Mouse (Mus musculus) CD4-positive, CD25-positive, alpha-beta regulatory T cell, adult 2 months (primary cell): ENCODE results near the gene Serpina3m.
"Not testable (repeated sequence)": the region's sequence is repeated elsewhere in the genome, so short reads cannot be mapped to it uniquely, and the experiment has no call there.

Experiments used
- DNase-seq: peaks from one replicate; pipeline ENCODE4 v3.0.0-alpha.2; 2012; ENCODE audit warnings: low read depth, low spot score

The Serpina3m gene

DNA sequence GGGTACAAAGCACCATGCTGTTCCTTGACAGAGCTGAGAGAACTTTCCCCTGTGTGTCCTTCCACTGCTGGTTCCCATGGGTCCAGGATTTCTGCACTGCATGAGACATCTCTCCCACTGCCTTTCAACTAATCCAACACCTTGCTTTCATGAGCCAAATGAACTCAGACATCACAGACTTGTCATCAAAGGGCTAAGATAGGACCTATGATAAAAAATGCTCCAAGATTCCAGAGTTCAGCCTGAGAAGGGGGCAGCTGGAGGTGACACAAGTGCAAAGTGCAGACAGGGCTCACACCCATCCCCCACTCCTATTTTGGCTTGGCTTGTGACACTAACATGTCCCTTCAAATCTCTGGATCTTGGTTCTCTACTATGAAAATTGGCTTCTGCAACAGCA is 50.2 kb downstream of the Serpina3m start:
- DNase-seq, result no peak

DNA sequence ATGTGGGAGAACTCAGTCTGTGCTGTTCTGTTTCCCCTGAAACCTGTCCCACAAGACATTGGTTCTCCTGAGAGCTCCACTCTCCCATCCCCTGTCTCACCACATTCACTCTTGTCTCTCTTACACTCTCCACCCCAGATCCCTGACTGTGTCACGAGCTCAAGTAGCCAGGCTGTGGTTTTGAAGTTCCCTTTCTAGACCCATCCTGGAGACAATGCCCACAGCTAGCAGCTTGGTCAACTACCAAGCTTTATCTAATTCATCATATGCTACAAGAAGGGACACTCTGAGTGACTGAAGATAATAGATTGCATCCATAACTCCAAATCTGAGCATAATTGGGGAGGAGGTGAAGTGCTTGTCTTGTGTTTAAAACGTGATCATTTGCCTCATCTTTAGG is 52.8 kb downstream of the Serpina3m start:
- DNase-seq, result not testable (repeated sequence)

DNA sequence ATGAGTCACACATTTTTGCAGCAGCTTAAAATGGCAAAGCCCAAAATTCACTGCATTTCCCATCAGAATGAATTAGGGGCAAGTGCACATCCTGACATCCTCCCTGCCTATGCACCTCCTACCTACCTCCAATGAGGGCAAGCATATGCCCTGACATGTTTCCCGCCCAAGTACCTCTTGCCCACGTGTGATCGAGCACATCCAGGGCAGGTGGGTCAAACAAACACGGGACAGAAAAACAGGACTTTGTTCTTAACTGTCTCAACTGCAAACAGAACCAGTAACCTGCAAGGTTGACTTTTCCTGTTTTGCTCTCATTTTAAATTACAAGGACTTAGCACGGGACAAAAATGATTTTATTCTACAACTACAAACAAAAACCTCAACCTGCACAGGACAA is 65.7 kb downstream of the Serpina3m start:
- no peak for DNase-seq

DNA sequence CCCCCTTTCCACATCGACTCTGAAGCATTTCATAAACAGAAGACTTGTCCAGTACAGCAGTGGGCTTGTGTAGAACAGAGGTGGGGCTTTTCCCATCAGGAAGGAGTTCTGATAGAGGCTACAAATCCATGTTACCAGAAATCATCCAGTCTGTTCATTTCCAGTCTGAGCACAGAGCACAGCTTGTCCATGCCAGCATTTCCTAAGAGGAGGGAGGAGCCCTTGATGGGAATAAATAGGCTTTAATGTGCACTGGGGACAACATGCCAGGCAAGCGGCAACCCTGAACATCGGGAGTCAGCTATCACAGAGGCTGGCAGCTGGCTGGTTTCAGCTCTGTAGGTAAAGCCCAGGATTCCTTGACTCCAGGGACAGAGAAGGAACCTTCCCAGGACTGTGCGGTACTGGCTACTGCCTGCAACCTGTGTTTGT is 68.2 kb downstream of the Serpina3m start, which contains the start of gene Serpina3n:
TSS of gene Serpina3n (plus strand) at position 276 of the 432 bp plus-strand sequence.
- no peak for DNase-seq

DNA sequence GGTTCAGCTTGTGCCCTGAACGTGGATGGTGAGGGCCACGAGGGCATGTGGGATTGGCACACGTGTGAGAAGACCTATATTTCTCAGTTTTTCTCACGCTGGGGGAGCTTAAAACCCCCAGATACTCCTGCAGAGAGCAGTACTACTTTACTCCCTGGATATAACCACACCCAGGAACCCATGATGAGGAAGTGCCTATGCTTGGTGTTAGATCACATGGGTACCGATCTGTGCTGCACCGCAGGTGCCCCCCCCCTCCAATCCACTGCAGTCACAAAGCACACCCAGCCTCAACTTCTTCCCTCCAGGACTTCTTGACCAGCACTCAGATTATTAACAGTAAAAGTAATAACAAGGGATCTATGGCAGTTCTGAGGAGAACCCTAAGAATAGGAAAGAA is 74.2 kb downstream of the Serpina3m start:
- no peak for DNase-seq

DNA sequence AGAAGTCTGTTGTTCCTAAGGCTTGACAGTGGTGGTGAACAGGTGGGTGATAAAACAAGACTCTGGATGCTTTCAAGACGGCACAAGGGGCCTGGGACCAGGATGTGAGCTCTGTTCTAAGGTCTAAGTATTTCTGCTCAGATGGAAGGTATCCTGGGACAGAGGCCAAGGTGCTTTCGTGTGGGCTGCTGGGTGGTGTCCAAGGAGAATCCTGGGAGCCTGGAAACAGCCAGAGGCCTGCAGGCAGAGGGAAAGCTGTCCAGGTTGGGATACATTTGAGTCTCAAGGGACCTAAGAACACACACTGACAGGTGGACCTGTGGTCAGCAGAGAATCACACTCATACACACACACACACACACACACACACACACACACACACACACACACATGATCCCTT is 76.3 kb downstream of the Serpina3m start:
- no peak for DNase-seq

DNA sequence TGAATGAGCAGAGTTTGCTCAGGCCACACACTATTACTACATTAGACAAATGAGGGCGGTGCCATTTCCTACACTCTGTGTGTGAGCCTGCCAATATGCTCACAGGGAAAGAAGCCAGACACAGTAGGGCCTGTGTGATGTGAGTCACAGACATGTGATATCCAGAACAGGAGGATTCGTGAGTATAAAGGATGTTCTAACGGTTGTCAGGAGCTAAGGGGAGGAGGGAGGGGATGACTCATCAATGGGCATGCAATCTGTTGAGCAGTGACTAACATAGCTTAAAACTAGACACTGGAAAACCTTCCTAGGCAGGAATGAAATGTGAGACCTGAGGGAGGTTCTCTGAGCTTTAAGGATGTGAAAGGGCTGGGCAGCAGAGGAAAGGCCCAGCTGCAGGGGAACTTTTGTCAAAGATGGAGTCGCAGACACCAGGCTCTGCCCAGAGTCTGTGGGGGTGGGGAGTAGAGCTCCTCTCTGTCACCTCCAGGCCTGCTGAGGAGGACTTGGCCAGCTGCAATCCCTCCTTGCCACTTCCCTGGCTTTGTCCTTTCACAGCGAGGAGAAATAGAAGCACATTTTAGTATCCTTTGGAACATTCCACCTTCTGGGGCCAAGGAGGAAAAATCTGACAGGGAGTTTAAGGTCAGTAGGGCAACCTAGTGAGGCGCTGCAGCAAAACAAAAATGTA is 77.5 kb downstream of the Serpina3m start:
- DNase-seq, result no peak

DNA sequence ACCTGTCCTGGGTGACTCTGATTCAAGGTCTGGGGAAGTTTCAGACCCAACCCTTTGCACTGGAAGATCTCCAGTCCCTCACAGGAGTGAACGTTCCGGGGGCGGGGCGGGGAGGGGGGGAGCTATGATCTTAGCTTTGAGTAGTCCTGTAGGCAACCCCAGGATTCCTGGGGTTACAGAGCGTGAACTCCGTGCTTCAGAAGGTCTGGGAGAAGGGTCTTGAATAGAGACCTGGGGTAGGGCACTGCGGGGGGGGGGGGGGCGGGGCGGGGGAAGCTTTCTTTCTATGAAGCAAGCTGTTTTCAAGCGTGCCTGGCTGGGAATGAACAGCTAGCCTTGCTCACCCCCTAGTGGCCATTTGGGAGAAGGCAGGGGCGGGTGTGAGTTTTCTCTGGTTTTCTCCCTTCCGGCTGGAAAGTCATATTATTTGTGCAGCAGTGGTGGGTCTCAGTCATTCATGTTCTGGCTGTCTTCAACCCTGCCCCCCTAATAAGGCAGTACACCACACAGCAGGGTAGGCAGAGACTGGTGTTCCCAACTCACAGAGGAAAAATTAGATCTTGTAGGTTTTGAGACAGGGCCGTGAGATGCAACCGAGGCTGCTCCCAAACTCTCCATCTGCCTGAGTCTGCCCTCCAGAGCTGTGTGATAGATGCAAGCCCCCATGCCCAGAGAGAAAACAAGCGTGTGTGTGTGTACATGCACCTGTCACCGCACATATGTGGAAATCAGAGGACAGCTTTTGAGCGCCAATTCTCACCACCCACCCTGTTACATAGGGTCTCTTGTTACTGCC is 80.3 kb downstream of the Serpina3m start:
- peak; percentile 72 for DNase-seq

DNA sequence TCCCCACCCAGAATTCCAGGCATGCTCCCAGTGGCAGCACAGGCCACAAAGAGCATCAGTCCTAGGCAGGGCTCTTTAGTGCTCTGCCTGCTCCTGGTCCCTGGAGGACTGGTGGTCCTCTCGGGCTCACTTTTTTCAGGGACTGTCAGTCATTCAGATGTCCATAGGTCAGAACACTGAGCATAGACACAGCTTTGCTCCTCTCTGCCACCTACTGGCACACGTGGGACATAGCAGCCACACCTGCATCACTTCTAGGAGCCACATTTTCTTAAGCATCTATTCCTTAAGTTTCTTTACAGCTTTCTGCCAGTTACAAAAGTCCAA is 80.8 kb downstream of the Serpina3m start:
- peak; percentile 42 for DNase-seq

DNA sequence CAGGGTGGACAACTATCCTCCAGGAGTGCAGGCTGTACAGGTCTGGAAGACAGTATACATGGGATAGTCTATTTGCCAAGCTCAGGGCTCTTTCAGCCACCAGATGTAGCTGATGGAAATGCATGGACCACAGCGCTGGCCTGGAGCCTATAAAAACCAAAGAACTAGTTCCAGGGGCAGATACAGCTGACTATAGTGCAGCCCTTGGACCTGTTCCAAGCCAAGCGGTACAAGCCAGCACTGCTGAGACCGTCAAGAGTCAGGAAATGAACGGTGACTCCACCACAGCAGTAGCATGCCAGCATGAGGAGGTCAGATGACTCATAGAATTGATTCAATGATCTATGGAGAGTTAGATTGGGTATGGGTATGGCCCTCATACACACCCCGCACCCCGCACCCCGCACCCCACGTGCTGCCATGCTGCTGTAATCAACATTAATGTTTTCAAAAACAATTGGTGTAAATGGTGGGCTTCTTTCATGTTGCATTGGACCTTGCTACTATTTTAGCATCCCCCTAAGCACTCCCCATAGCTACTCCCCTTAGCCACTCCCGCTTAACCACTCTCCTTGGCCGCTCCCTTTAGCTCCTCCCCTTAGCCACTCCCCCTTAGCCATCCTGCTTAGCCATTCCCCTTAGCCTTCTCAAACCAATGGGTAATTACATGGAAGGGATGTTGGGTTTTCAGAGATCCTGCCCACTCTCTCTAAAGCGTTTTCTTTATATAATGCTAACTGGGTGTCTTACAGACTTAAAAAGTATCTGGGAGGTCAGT is 84.5 kb downstream of the Serpina3m start:
- no peak for DNase-seq

DNA sequence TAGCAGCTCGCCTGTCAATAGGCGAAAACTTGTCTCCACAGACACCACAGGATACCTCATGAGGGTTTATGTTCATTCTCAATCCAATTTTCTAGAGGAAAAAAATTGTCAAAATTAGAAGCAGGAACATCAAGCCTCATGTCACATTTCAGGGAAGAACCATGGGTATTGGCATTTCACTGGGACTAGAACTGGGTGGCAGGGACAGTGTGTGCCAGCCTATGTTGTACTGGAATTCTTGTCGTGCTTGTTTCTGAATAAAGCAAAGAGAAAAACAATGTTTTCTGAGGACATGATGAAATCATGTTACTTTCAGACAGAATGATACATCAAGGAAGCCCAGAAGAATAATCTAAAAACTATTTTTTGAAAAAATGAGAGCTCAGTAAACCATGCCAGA is 87.3 kb downstream of the Serpina3m start:
- DNase-seq, result no peak

DNA sequence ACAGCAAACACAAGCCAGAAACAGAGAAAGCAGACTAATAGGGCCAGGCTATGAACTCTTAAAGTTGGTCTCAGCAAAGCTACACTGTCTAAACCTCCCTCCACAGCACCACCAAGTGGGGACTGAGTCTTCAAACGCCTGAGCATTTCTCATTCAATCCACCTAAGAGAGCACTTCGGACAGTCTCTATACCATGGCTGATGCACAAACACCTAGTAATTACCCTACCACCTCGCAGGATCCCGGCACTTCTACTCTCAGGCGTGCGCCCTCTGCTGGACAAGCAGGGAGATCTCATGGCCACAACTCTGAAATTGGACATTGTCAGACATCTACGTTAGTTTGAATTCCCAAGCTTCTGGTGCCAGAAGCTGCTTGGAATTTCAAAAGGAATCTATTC is 88.6 kb downstream of the Serpina3m start:
- peak; percentile 60 for DNase-seq

DNA sequence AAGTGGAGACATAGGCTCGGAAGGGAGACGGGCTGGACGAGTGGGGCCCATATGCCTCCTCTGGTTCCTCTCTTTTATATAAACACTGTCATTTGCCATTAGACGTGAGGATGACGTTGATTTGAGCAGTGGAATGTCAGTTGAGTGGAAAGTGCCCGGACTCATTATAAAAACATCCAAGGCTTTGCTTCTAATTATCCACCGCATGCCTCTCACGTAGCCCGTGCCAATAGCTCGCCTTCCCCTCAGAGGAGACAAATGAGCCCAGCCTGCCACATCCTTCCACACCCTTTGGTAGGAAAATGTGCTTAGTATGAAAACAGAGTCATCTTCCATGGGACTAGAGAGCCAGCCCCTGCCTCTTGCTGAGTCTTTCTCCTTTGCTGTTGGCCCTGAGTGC is 93.1 kb downstream of the Serpina3m start:
- DNase-seq, result no peak

DNA sequence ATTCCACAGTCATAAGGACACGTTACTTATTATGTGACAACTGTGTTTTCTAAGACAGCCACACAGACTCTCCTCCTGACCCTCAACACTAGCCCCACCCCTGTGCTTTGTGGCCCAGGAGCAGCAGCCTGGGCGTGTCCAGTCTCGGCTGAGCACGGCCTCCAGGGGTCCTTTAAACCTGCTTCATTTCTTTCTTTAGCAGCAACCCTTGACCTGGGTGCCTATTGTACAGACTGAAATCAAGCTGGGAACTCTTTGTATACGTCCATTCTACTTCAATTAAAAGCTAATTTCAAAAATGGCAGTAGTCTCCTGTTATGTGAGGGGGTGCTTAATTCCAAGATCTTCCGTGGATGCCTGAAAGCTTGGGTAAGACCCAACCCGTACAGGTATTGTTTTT is 94.9 kb downstream of the Serpina3m start:
- no peak for DNase-seq

DNA sequence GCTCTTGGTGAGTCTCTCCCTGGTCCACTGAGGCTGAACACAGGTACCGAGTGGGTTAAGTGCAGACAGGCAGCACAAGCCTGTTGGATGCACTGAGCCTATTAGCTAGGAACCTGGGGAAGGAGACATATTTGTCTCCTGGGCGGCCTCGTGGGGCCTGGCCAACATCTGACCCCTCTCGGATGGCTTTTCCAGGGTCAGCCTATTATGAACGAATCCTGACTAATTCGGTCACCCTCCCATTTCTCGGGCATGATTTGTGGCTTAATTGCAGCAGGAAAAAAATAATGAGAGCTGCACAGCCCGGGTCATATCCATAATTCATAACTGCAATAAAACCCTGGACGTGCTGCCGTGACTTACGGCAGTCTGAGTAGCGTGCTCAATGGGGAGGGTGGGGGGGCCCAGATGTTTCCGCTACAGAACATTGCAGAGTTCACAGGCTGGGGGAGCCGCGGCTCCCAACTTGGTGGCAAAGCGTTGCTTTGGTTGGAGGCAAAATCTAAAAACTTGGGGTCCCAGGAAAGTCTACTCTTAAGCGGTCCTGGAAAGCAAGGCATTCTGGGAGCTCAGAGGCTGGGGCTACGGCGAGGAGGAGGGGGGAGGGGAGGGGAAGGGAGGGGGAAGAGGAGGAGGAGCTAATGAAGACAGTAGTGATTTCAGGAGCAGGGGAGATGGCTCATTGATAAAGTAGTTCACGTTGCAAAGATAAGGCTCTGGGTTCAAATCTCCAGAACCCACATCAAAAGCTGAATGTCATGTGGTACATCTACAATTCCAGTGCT is 95.9 kb downstream of the Serpina3m start:
- no peak for DNase-seq

DNA sequence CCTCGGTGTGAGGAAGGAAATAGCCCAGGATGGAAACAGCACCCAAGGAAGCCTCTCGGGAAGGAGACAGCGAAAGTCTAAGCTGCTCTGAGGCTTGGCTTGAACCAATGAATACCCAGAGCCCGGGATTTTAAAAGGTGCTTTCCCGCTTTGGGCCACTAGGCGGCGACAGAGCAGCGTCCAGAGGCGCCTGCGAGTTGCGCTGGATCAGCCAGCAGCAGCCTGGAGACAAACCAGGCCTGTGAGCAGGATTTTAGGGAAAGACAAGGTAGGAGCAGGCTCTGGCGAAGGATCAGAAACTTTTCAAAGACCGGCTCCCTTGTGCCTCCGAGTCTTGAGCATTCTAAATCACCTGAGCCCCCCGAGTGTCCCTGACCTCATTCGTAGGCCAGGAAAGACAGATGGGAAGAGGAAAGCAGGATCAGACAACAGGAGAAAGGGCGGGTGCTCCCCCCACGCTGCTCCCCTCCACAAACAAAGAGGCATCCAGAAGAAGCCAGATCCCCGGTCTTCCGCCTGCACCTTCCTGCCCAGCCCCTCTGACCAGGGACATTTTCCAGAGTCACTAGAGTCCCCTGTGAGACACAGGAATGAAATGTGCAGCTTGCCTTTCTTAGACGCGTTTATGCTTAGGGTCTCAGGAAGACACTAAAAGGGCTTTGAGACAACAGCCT is 101.9 kb downstream of the Serpina3m start:
- DNase-seq, result peak; percentile 48

DNA sequence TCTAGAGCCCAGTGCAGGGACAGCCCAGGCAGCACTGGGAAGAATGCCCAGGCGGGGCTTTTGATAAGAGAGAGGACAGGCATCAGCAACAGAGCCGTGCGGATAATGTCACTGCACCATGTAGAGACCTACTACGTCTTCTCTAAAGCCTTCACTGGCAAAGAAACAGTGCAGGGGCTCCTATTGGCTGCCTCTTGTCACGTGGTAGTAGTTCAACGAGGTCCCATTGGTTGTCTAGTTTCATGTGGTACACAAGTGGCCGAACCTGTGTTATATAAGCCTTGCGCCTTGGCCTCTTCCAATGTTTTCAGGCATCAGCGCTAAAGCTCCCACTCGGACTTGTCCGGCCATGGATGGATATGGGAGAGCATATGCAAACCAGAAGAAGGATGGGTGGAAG is 105.4 kb downstream of the Serpina3m start:
- no peak for DNase-seq
